Mouse (Mus musculus): ENCODE measurements at regions not wholly inside any gene's neighbourhood (a gene's known extent, or its start where the extent isn't known, plus 50 kb on each side); places are given as distances from the start of the nearest gene placed in this dataset.
A peak's percentile ranks its signal among the peaks of the same experiment; 100 is the strongest.

DNA sequence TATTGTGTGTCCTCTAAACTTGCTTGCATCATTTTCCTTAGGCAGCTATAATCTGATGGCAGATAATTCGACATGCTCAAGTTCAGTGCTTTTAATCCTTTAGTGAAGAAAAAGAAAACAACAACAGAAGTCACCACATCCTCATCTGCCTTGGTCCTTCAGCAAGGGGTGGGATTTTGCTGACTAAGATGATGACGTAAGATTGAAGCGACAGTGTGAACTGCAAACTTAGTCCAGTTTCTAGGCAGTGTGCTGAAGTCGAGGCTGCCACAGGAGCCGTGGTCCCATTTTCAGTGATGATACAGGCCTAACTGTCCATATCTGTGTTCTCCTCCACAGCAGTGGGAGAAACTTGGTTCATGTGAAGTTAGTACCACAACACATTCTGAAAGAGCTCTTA is 314.4 kb downstream of the Gm11361 start:
- Histone ChIP-seq H3K4me3 (ENCODE audit: low read depth, low read length) (no peak overlapping the region), H3K9me3 (ENCODE audit: low read length) (no peaks in the 10 kb centered on the region), H3K4me2 (ENCODE audit: low read depth, low read length, poor library complexity, severe bottlenecking) (no peak overlapping the region), H3K27ac (ENCODE audit: low read depth, low read length) (no peak overlapping the region), H3K9ac (replicated peaks; ENCODE audit: low read length, poor library complexity, severe bottlenecking) (no peak overlapping the region), H3K36me3 (ENCODE audit: insufficient read depth, low read length) (no peaks in the 10 kb centered on the region), H3K27me3 (ENCODE audit: insufficient read depth, low read length) (no peaks in the 10 kb centered on the region), H3K4me1 (ENCODE audit: insufficient read depth, low read length) (no peaks in the 10 kb centered on the region)
- no peak for DNase-seq (ENCODE audit: low spot score)
- WGBS = 78% methylated on average over 5 of the region's 5 CpGs
- no peak for TF ChIP-seq CTCF (IDR thresholded peaks at IDR 0.05)
- ATAC-seq (ENCODE audit: low FRiP score) = no peak

DNA sequence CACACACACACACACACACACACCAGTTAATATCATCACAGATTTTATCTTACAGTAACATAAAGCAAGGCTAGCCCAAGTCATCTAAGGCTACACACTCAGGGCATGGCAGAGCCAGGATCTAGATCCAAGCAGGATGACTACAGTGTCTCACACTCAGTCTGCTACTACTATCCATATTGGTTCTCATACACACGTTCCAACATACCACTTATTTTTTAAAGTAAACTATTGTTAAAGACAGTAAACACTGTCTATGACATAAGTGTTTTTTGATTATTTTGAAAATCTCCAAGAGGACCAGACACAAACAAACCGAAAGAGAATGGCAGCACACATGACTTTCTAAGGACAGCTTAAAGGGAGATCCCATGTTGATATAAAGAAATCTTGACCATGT is 306.3 kb downstream of the Gm11361 start:
- H3K27me3 ChIP-seq (ENCODE audit: insufficient read depth, low read length) = no peaks in the 10 kb centered on the region
- WGBS = 89% methylated on average over 2 of the region's 2 CpGs
- H3K9me3 ChIP-seq (ENCODE audit: low read length) = no peaks in the 10 kb centered on the region
- H3K4me3 ChIP-seq (ENCODE audit: low read depth, low read length) = no peak overlapping the region
- H3K4me1 ChIP-seq (ENCODE audit: insufficient read depth, low read length) = no peaks in the 10 kb centered on the region
- no peaks in the 10 kb centered on the region for H3K36me3 ChIP-seq (ENCODE audit: insufficient read depth, low read length)
- H3K27ac ChIP-seq (ENCODE audit: low read depth, low read length) = no peak overlapping the region
- H3K4me2 ChIP-seq (ENCODE audit: low read depth, low read length, poor library complexity, severe bottlenecking) = no peak overlapping the region
- DNase-seq (ENCODE audit: low spot score) = no peak
- no peak overlapping the region for H3K9ac ChIP-seq (replicated peaks; ENCODE audit: low read length, poor library complexity, severe bottlenecking)
- TF ChIP-seq CTCF (IDR thresholded peaks at IDR 0.05) = no peak
- ATAC-seq (ENCODE audit: low FRiP score) = no peak

DNA sequence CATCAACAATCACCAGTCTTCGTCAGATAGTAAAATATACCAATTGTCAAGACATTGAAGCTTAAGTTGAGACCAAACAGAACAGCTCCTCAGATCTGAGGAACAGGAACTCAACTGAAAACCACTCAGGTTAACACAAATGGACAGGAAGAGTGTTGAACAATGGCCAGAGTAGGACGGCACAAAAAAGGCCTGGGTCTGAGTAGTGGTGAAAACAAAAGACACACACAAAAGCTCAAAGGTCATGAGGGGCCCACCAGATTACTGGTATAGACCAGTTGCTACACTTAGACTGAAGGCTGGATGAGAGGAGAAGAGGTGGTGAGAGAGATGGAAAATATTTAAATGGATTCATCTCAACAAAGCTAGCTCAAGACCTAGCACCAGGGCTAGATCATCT is 302.8 kb downstream of the Gm11361 start:
- H3K27ac ChIP-seq (ENCODE audit: low read depth, low read length) = no peak overlapping the region
- ATAC-seq (ENCODE audit: low FRiP score) = no peak
- H3K4me2 ChIP-seq (ENCODE audit: low read depth, low read length, poor library complexity, severe bottlenecking) = no peak overlapping the region
- no peaks in the 10 kb centered on the region for H3K27me3 ChIP-seq (ENCODE audit: insufficient read depth, low read length)
- no peaks in the 10 kb centered on the region for H3K9me3 ChIP-seq (ENCODE audit: low read length)
- no peaks in the 10 kb centered on the region for H3K4me1 ChIP-seq (ENCODE audit: insufficient read depth, low read length)
- H3K4me3 ChIP-seq (ENCODE audit: low read depth, low read length) = no peak overlapping the region
- TF ChIP-seq CTCF (IDR thresholded peaks at IDR 0.05) = no peak
- no peak overlapping the region for H3K9ac ChIP-seq (replicated peaks; ENCODE audit: low read length, poor library complexity, severe bottlenecking)
- H3K36me3 ChIP-seq (ENCODE audit: insufficient read depth, low read length) = no peaks in the 10 kb centered on the region
- no peak for DNase-seq (ENCODE audit: low spot score)
- 65% methylated on average over 2 of the region's 2 CpGs for WGBS

DNA sequence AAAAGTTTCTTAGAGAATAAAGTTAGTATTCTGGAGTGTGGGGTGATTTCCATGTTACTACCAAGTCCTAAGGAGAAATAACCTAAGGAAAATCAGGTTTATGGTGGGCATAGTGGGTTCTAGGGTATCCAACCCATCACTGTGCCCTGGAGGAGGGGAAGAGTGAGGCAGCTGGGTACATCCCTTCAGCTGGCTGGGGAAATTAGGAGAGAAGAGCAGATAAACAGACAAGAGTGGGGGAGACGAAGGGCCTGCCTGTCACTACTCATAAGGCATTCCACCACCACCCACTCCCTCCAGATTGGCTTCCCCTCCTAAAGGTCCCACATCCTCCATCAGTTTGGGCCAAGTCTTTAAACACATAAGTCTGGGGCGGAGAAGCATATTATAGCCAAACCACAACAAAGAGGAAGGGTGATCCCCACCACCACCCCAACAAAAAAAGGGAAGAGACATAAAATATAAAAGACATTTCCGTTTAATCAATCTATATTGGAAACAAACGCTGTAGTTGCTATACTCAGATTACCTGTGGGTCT is 299.8 kb downstream of the Gm11361 start:
- Histone ChIP-seq H3K4me3 (ENCODE audit: low read depth, low read length) (no peak overlapping the region), H3K27me3 (ENCODE audit: insufficient read depth, low read length) (no peaks in the 10 kb centered on the region), H3K4me1 (ENCODE audit: insufficient read depth, low read length) (peaks cover 7% of the 10 kb centered on the region; the same call in 1 of the 2 replicates), H3K36me3 (ENCODE audit: insufficient read depth, low read length) (no peaks in the 10 kb centered on the region), H3K4me2 (ENCODE audit: low read depth, low read length, poor library complexity, severe bottlenecking) (no peak overlapping the region), H3K27ac (ENCODE audit: low read depth, low read length) (no peak overlapping the region), H3K9ac (replicated peaks; ENCODE audit: low read length, poor library complexity, severe bottlenecking) (no peak overlapping the region), H3K9me3 (ENCODE audit: low read length) (no peaks in the 10 kb centered on the region)
- ATAC-seq (ENCODE audit: low FRiP score) (no peak), DNase-seq (ENCODE audit: low spot score) (no peak)
- TF ChIP-seq CTCF (IDR thresholded peaks at IDR 0.05) = no peak
- WGBS = 89% methylated on average over 4 of the region's 4 CpGs

DNA sequence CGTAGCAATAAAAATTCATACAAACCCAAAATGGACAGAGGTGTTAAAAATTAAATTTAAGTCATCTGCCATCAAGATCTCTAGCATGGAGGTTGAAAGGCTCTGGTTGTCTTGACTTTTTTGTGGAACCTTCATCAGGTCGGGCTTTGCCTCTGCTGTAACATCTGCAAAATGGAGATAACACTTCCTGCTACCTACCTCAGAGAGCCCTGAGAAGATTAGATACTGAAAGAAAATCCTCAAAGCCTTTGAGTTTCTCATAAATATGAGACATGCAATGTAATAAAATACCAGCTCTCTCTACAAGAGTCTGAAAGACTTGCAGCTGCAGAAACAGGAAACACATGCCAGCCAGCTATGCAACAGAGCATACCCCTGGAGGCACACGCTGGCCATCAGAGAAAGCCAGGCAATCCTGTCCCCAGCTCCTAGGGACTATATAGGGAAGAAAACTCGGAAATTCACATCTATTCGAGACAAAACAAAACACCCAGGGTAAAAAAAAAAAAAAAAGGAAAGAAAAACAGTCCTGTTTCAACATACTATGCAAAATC is 299.1 kb downstream of the Gm11361 start:
- ATAC-seq (ENCODE audit: low FRiP score) = no peak
- TF ChIP-seq CTCF (IDR thresholded peaks at IDR 0.05) = no peak
- H3K27me3 ChIP-seq (ENCODE audit: insufficient read depth, low read length) = no peaks in the 10 kb centered on the region
- no peaks in the 10 kb centered on the region for H3K9me3 ChIP-seq (ENCODE audit: low read length)
- H3K27ac ChIP-seq (ENCODE audit: low read depth, low read length) = no peak overlapping the region
- no peak overlapping the region for H3K9ac ChIP-seq (replicated peaks; ENCODE audit: low read length, poor library complexity, severe bottlenecking)
- no peak for DNase-seq (ENCODE audit: low spot score)
- WGBS = 67% methylated on average over 5 of the region's 5 CpGs
- H3K4me3 ChIP-seq (ENCODE audit: low read depth, low read length) = no peak overlapping the region
- peaks cover 7% of the 10 kb centered on the region; the same call in 1 of the 2 replicates for H3K4me1 ChIP-seq (ENCODE audit: insufficient read depth, low read length)
- H3K4me2 ChIP-seq (ENCODE audit: low read depth, low read length, poor library complexity, severe bottlenecking) = no peak overlapping the region
- no peaks in the 10 kb centered on the region for H3K36me3 ChIP-seq (ENCODE audit: insufficient read depth, low read length)

DNA sequence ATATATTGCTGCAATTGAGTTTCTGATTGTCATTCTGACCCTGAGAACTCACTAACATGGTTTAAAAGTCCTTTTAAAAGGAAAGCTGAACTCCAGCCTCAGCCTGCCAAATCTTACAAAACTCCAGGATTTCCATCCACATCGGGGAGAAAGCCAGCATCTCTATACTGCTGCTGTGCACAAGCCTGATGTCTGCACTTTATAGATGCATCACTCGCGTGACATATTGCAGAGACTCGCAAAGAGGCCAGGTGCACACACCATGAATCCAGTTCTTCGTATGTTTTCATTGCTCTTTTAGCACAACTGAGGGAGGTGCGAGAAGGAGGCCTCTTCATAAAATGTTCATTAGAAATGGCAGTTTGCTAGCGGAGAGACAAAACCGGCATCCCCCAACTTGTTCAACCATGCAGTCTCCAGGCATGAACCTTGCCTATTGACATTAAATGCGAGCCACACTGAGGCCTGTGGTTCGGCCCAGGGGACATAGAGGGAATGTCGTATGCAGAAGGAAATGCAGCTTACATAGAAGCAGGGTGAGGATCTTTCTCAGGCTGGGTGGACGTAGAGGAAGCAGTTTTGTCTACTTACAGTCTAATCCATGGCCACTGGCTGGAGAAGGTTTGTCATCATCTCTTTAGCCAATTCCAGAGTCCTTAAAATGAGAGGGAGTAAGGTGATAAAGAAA is 297.0 kb downstream of the Gm11361 start:
- WGBS = 72% methylated on average over 12 of the region's 12 CpGs
- Histone ChIP-seq H3K4me3 (ENCODE audit: low read depth, low read length) (no peak overlapping the region), H3K9ac (replicated peaks; ENCODE audit: low read length, poor library complexity, severe bottlenecking) (no peak overlapping the region), H3K4me1 (ENCODE audit: insufficient read depth, low read length) (peaks cover 7% of the 10 kb centered on the region; the same call in 1 of the 2 replicates), H3K27me3 (ENCODE audit: insufficient read depth, low read length) (no peaks in the 10 kb centered on the region), H3K27ac (ENCODE audit: low read depth, low read length) (no peak overlapping the region), H3K9me3 (ENCODE audit: low read length) (no peaks in the 10 kb centered on the region), H3K36me3 (ENCODE audit: insufficient read depth, low read length) (no peaks in the 10 kb centered on the region), H3K4me2 (ENCODE audit: low read depth, low read length, poor library complexity, severe bottlenecking) (no peak overlapping the region)
- TF ChIP-seq CTCF (IDR thresholded peaks at IDR 0.05) = no peak
- DNase-seq (ENCODE audit: low spot score) = peak; percentile 11
- ATAC-seq (ENCODE audit: low FRiP score) = no peak

Data from midbrain, postnatal 0 days (tissue).